8 mouse cellular contexts compared by ENCODE assay signal in genomic region chr2:128965505-128966105, GRCm38 (mm10). TPM values are rescaled to one million over a fixed set of nuclear protein-coding genes. Genes with fewer than 3 reads are reported as not detected.
A peak's percentile ranks its signal among the peaks of the same experiment; 100 is the strongest.
DNase-seq lines count a peak whose midpoint lies in the region; ATAC-seq and TF ChIP-seq lines count a peak whose summit lies in the region.

No protein-coding gene starts in this region.

- no peak overlapping the region; the same call in 1 of the 2 replicates for H3K4me2 ChIP-seq in lung, postnatal 0 days (replicated peaks; ENCODE audit: low read depth, low read length)
- peak overlapping the region; percentile 50 for H3K4me2 ChIP-seq in embryonic facial prominence, embryonic 12.5 days (replicated peaks)
- 0 out of 2 replicates have a peak overlapping the region, but pooled peaks have one; percentile 1 for H3K4me2 ChIP-seq in intestine, postnatal 0 days (replicated peaks; ENCODE audit: low read depth)
- H3K4me2 ChIP-seq in neural tube, embryonic 15.5 days, result peak overlapping the region; percentile 57

- no peak overlapping the region for H3K9ac ChIP-seq in lung, postnatal 0 days (replicated peaks; ENCODE audit: low read depth)
- H3K9ac ChIP-seq in embryonic facial prominence, embryonic 12.5 days, result no peak overlapping the region
- no peak overlapping the region for H3K9ac ChIP-seq in intestine, postnatal 0 days (ENCODE audit: low read depth, low read length)
- H3K9ac ChIP-seq in neural tube, embryonic 15.5 days (replicated peaks), result peak overlapping the region; percentile 26; the same call in 1 of the 2 replicates

- no peaks in the 10 kb centered on the region for H3K27me3 ChIP-seq in lung, postnatal 0 days (replicated peaks; ENCODE audit: insufficient read depth, low read length)
- no peaks in the 10 kb centered on the region for H3K27me3 ChIP-seq in embryonic facial prominence, embryonic 12.5 days
- H3K27me3 ChIP-seq in intestine, postnatal 0 days (replicated peaks; ENCODE audit: control insufficient read depth, insufficient read depth, low read length), result no peaks in the 10 kb centered on the region
- H3K27me3 ChIP-seq in neural tube, embryonic 15.5 days (replicated peaks), result no peaks in the 10 kb centered on the region

- TF ChIP-seq CTCF in lung, postnatal 0 days (IDR thresholded peaks at IDR 0.05), result no peak
- TF ChIP-seq CTCF in intestine, postnatal 0 days (IDR thresholded peaks at IDR 0.05; ENCODE audit: low read depth), result no peak

- no peaks in the 10 kb centered on the region for H3K9me3 ChIP-seq in lung, postnatal 0 days (ENCODE audit: low read length)
- H3K9me3 ChIP-seq in embryonic facial prominence, embryonic 12.5 days, result no peaks in the 10 kb centered on the region
- no peaks in the 10 kb centered on the region for H3K9me3 ChIP-seq in intestine, postnatal 0 days (ENCODE audit: control insufficient read depth)
- no peaks in the 10 kb centered on the region for H3K9me3 ChIP-seq in neural tube, embryonic 15.5 days (replicated peaks)

- no peak for ATAC-seq in lung, postnatal 0 days
- ATAC-seq in embryonic facial prominence, embryonic 12.5 days (ENCODE audit: insufficient number of reproducible peaks, insufficient read depth, low FRiP score, low TSS enrichment), result no peak
- no peak for ATAC-seq in intestine, postnatal 0 days
- ATAC-seq in neural tube, embryonic 15.5 days (ENCODE audit: low FRiP score), result no peak
- no peak for ATAC-seq in erythroid progenitor cell, adult 5-6 weeks (replicated peaks; ENCODE audit: low FRiP score, poor library complexity, severe bottlenecking)

- peak overlapping the region; percentile 43 for H3K27ac ChIP-seq in lung, postnatal 0 days (ENCODE audit: low read length)
- peak overlapping the region; percentile 74 for H3K27ac ChIP-seq in embryonic facial prominence, embryonic 12.5 days
- H3K27ac ChIP-seq in intestine, postnatal 0 days (ENCODE audit: low read depth, low read length), result no peak overlapping the region
- H3K27ac ChIP-seq in neural tube, embryonic 15.5 days (replicated peaks), result peak overlapping the region; percentile 66

- no peaks in the 10 kb centered on the region for H3K36me3 ChIP-seq in lung, postnatal 0 days (ENCODE audit: insufficient read depth, low read length)
- no peaks in the 10 kb centered on the region for H3K36me3 ChIP-seq in embryonic facial prominence, embryonic 12.5 days
- no peaks in the 10 kb centered on the region for H3K36me3 ChIP-seq in intestine, postnatal 0 days (ENCODE audit: control insufficient read depth, insufficient read depth)
- H3K36me3 ChIP-seq in neural tube, embryonic 15.5 days, result no peaks in the 10 kb centered on the region

- no peak for DNase-seq in lung, postnatal 0 days (ENCODE audit: low spot score)
- DNase-seq in lung, postnatal 25 days (ENCODE audit: low spot score), result no peak
- DNase-seq in layer of hippocampus, postnatal 25 days (ENCODE audit: extremely low spot score in 1 of 2, low spot score in 1 of 2), result no peak
- no peak for DNase-seq in thymus, postnatal 10 days (ENCODE audit: low spot score in 2 of 2)

- H3K4me3 ChIP-seq in lung, postnatal 0 days (ENCODE audit: low read depth, low read length), result no peak overlapping the region
- no peak overlapping the region for H3K4me3 ChIP-seq in embryonic facial prominence, embryonic 12.5 days
- H3K4me3 ChIP-seq in intestine, postnatal 0 days (ENCODE audit: low read depth, low read length), result no peak overlapping the region
- peak overlapping the region; percentile 17; the same call in 1 of the 2 replicates for H3K4me3 ChIP-seq in neural tube, embryonic 15.5 days (replicated peaks)

- 49% methylated on average over 5 of the region's 5 CpGs for WGBS in lung, postnatal 0 days
- 34% methylated on average over 5 of the region's 5 CpGs for WGBS in embryonic facial prominence, embryonic 12.5 days
- 75% methylated on average over 5 of the region's 5 CpGs for WGBS in intestine, postnatal 0 days
- WGBS in neural tube, embryonic 15.5 days, result 35% methylated on average over 5 of the region's 5 CpGs

- no peaks in the 10 kb centered on the region for H3K4me1 ChIP-seq in lung, postnatal 0 days (ENCODE audit: insufficient read depth, low read depth, low read length)
- H3K4me1 ChIP-seq in embryonic facial prominence, embryonic 12.5 days, result peaks cover 7% of the 10 kb centered on the region; the same call in 1 of the 2 replicates
- H3K4me1 ChIP-seq in intestine, postnatal 0 days (replicated peaks; ENCODE audit: control insufficient read depth, insufficient read depth, low read length), result no peaks in the 10 kb centered on the region
- H3K4me1 ChIP-seq in neural tube, embryonic 15.5 days, result peaks cover 17% of the 10 kb centered on the region

- TF ChIP-seq EP300 in lung, postnatal 0 days (IDR thresholded peaks at IDR 0.05), result no peak

RNA-seq across cellular contexts. Expression of gene Zc3h6, which starts 1.6 kb away (rescaled TPM):
- polyA plus RNA-seq in lung, postnatal 0 days (2015; fragmentation: Nextera tagmentation; extraction: Ambion mirVana), result 2.0 and 3.5 TPM in 2 replicates
- 2.9 and 3.3 TPM in 2 replicates for polyA plus RNA-seq in embryonic facial prominence, embryonic 12.5 days (2016; fragmentation: Nextera tagmentation; extraction: Ambion mirVana)
- polyA plus RNA-seq in intestine, postnatal 0 days (2015; fragmentation: Nextera tagmentation; extraction: Ambion mirVana), result 2.3 and 2.6 TPM in 2 replicates
- 2.7 and 3.7 TPM in 2 replicates for polyA plus RNA-seq in neural tube, embryonic 15.5 days (2015; fragmentation: Nextera tagmentation; extraction: Ambion mirVana)
- 10 to 100 TPM; 14.7 to 17.5 TPM for total RNA-seq in layer of hippocampus, postnatal 25 days (2021)
- 3.8 and 7.9 TPM in 2 replicates for total RNA-seq in erythroid progenitor cell, adult 5-6 weeks (2015; ENCODE audit: low replicate concordance)
- 3.2 and 4.9 TPM in 2 replicates for total RNA-seq in erythroid progenitor cell, adult 5-6 weeks (2017; ENCODE audit: low replicate concordance)

RNA-seq across cellular contexts. Expression of gene Gm10762, which starts 1.9 kb away (rescaled TPM):
- 15.6 and 17.3 TPM in 2 replicates for polyA plus RNA-seq in lung, postnatal 0 days (2015; fragmentation: Nextera tagmentation; extraction: Ambion mirVana)
- polyA plus RNA-seq in embryonic facial prominence, embryonic 12.5 days (2016; fragmentation: Nextera tagmentation; extraction: Ambion mirVana), result 31.3 and 33.6 TPM in 2 replicates
- 10.6 TPM in 2 replicates for polyA plus RNA-seq in intestine, postnatal 0 days (2015; fragmentation: Nextera tagmentation; extraction: Ambion mirVana)
- 16.8 and 18.9 TPM in 2 replicates for polyA plus RNA-seq in neural tube, embryonic 15.5 days (2015; fragmentation: Nextera tagmentation; extraction: Ambion mirVana)
- 1 to 10 TPM; 6.2 to 7.5 TPM for total RNA-seq in layer of hippocampus, postnatal 25 days (2021)
- total RNA-seq in erythroid progenitor cell, adult 5-6 weeks (2015; ENCODE audit: low replicate concordance), result 2.5 TPM in 1 of 2 replicates, not detected in the other
- 0.51 and 4.5 TPM in 2 replicates for total RNA-seq in erythroid progenitor cell, adult 5-6 weeks (2017; ENCODE audit: low replicate concordance)

RNA-seq across cellular contexts. Expression of gene Zc3h8, which starts 21.7 kb away (rescaled TPM):
- polyA plus RNA-seq in lung, postnatal 0 days (2015; fragmentation: Nextera tagmentation; extraction: Ambion mirVana), result 5.6 and 5.8 TPM in 2 replicates
- polyA plus RNA-seq in embryonic facial prominence, embryonic 12.5 days (2016; fragmentation: Nextera tagmentation; extraction: Ambion mirVana), result 7.6 and 9.2 TPM in 2 replicates
- polyA plus RNA-seq in intestine, postnatal 0 days (2015; fragmentation: Nextera tagmentation; extraction: Ambion mirVana), result 4.6 and 4.8 TPM in 2 replicates
- polyA plus RNA-seq in neural tube, embryonic 15.5 days (2015; fragmentation: Nextera tagmentation; extraction: Ambion mirVana), result 11.5 and 12.6 TPM in 2 replicates
- 1 to 10 TPM; 4.6 to 4.7 TPM for total RNA-seq in layer of hippocampus, postnatal 25 days (2021)
- 1.8 TPM in 1 of 2 replicates, not detected in the other for total RNA-seq in erythroid progenitor cell, adult 5-6 weeks (2015; ENCODE audit: low replicate concordance)
- 2.1 TPM in 1 of 2 replicates, not detected in the other for total RNA-seq in erythroid progenitor cell, adult 5-6 weeks (2017; ENCODE audit: low replicate concordance)
